Mouse (Mus musculus) B cell, adult 2 months (primary cell): ENCODE results near the gene Acoxl.

Source experiments
- DNase-seq, 2 experiments: peaks; one replicate each; pipeline ENCODE4 v3.0.0; 2022

Gene Acoxl

DNA sequence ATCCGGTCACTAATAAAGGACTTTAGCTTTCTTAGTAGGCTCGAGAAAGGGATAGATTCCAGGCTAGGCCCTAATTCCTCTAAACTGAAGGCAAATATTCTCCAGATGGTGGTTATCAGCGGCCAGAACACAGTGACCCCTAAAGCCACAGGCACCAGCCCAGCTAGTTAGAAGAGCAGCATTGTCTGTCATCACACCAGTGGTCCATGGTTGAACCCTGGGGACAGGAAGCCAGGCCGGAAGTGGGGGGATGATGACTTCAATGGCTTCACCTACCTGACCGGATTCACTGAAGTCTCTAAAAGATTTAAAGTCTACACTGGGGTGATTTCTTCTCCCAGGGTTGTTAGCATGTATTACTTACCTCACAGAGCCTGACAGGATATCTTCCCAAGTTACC is 310.9 kb downstream of the Acoxl start:
- no peak for DNase-seq

DNA sequence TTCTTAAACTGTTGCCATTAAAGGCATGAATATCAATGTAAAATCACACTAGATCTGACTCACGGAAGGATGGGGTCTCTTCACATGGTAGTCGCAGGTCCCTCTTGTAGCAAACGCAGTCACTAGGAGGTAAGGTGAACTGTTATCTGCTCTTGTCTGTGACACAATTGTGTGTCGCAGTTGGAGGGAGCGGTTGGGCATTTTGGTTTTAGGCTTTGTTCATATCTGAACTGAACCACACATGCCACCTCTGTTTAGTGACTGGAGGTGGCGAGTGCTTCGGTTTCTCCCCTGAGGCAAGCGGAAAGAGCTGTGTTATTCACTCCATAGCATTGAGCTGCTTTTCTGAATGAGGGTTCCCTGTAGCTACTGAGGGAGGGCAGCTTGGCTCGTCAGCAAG is 313.5 kb downstream of the Acoxl start:
- DNase-seq: no peak

DNA sequence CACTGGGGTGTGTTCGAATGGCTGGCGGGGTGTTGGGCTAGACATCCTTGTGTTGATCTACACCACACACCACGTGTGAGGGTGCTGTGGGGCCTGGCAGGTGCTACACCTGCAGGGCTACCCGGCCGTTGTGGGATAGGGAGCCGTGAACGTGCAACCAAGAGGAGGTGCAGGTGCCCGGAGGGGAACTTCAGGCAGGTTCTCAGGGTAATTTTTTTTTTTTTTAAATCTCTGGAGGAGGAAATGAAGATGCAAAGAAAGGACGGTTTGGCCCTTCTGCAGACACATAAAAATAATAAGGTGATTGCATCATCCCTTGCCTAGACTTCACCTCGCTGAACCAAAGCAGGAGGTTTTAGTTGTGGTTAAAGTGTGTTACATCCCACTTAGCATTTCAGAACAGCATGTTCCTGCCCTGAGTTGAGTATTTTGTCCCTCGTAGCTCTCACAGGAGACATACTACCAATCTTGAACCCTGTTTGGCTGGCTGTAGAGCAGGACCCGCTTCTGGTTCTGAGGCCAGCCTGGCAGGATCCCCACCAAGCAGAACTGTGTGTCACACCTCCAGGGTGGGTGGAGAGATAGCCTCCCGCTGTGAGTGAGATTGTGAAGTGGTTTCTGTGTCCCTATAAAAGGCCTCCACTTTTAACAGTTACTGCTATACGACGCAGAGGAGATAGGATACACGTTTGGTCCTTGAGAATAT is 314.3 kb downstream of the Acoxl start:
- DNase-seq: peak; percentile 74 to 75

DNA sequence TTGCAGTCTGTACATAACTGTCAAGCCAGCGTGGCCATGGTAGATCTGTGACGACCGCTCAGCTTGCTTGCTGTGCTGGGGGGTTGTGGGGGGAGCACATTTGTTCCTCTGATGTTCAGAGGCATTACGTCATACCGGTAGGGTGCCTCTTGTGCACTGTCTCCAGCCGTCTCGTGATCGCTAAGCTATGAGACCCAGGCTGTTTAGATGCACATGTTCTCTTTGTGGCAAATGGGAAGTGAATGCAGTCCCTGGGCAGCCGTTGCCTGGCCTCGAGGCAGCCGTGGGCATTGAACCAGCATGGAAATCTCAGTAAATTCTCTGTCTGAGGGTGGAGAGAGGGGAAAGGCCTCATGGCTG is 314.9 kb downstream of the Acoxl start:
- DNase-seq: peak; percentile 57 to 65

DNA sequence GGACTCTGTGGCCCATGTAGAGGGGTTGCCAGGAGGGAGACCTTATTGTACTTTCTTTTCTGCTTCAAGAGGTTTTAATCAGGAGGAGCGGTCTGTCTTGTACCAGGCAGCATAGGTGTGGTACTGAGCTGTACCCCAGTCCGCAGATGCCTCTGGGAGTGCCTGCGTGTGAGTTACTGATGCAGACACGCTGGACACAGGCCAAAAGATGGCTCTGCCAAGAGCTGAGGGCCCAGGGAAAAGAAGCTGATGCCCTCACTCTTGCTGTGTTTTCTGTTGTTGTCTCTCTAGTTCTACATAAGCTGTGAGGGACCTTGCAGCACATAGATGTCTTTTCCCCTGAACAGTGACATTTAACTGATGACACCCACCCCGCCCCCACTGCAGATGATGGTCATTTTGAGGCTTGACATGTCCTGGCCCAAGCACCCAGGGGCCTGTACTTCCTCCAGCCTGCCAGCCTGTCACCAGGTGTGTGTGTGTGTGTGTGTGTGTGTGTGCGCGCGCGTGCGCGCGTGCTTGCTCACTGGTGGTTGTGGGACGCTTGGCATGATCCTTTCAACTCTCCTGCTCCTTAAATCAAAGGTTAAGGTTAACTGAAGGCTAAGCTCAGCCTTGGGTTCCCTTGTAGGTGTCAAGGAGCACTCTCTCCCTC is 316.9 kb downstream of the Acoxl start:
- no peak for DNase-seq

DNA sequence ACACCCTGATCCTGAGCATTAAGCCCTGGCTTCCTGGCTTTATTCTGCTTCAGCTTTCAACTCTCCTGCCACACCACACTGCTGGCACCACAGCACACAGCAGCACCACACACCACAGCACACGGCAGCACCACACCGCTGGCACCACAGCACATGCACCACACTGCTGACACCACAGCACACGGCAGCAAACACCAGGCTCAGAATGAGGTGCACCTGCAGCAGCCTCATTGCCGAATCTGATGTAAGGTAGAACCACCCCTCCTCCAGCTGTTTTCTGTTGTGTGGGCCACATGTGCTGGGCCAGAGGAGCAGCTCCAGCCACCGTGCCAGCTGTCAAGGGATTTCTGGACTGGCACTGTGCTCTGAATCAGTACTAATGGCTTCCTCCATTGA is 317.4 kb downstream of the Acoxl start:
- no peak for DNase-seq

DNA sequence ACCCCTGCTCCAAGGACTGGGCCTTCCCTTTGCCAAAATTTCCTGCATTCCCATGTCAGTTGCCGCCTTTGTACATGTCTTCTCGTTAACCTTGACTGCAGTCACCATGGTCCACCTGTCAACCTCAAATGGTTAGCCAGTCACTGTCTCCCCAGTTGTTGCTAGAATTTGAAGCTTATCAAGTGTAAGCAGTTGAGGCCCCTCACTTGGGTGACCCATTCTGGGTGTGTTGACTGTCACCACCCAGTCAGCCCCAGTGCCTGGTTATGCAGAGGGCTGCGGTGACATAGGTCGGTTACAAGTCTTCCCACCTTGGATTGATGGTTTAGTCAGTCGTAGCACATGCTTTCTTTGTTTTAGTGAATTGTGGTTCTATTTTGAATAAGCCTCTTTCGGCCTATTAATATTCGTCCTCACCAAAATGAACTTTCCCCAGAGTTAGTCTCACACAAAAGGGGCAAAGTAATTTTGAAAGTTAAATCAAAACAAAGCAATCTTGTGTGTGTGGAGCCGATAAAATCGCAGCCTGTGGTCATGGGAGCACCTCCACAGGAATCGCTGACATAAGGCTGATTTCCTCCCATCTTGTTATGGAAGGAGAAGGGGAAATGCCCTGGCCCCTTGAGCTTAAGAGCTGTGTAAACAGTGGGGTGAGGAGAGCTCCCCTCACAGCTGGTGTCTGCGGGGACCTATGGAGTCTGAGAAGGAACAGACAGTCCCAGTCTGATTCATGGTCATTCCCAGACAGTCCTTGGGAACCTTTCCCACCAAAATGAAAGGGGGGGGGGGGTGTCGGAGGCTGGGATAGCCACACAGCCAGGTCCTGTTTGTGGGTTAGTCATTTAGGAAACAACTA is 318.1 kb downstream of the Acoxl start:
- DNase-seq: no peak

DNA sequence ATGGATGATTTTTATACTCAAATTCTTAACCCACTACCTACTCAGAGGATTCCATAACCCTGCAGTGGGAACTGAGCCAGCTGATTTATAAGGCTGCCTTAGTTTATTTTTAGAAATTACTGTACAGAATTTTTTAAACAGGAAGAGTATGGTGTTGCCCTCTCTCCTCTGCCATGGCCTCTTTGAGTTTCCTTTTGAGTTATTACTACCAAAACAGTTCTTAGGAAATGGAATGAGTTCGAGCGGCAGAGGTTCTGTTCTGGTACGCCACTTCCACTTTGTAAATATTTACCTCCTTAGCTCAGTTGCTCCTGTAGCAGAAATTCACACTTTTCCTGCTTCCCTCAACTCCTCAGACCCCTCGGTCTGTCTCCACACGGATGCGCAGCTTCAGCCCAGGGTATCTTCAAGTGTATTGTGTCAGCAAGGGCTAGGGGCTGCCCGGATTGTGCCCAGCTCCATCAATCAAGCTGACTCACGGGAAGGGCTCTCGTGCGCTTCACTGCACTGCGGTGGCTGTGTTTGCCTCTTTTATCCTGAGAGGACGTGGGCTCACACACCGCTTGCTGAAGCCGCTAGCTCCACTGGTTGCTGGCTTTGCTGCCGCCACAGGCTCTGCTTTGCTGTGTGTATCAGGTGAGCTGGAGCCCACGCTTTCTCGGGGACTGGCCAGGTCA is 320.2 kb downstream of the Acoxl start:
- no peak for DNase-seq

DNA sequence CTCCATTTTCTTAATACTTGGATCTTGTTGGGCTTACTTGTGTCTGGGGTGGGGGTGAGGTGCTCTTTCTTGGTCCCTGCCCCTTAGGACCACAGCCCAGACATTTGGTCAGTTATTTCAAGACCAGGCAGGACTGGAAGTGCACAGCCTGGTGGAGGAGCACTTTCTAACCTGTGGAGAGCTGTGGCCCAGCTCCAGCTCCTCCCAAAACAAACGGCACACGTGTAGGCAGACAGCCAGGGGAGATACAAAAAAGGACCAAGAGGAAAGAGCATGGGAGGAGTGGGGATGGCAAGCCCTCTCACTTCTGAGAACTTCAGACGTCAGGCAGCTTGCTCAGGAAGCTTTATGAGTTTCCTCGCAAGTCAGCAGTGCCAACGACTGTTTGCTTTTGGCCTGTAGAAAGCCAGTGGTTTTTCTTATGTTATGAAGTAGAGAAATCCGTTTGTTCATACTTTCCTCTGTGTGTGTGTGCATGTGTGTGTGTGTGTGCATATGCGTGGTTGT is 321.0 kb downstream of the Acoxl start:
- DNase-seq: no peak

DNA sequence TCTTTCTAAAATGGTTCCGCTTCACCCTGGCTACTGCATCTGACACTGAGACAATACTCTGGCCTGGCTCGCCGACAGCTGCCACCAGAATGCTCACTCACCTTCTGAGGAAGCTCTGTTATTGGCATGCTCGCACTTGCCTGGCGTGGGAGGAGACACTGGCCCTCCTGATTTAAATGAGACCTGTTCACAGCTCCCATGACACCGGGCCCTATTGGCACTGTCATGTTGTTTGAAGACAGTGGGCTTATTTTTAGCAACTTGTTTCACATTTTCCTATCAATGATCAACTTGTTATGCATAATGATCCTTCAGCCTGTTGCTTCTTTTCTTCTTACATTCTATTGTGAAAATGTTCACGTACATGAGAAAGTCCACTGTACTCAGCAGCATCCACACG is 324.5 kb downstream of the Acoxl start:
- no peak for DNase-seq

DNA sequence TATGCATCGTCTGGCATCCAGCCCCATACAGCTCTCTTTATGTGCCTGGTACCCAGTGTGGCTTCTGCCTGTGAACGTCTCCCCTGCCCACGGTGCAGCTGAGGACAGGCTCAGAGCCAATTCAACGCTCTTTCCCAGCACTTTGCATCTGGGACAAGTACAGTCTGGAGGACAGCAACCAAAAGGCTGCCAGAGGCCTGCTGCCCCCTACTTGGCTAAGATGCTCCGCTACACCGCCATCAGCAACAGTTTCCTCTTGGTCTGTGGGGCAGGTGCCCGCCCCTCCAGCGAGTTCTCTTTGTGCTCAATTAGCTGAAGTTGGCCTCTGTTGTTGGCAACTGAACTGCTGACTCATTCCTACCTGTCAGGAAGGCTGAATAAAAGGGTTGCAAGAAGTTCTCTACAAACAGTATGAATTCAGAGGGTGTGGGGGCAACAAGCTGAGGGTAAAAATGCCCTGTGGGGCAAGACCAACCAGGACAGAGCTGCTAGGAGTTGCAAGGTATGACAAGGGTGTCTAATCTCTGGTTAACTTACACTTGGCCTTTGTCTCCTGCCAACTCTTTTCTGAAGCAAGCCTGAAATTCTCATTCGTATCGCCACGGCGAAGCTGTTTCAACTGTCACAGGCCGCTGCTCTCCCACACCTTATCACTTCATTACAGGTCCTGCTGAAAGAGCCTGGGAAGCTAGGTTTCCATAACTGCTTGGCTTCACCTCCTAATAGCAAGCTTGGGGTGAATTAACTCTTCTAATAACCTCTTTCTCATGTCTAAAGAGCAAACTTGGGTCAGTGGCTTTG is 328.1 kb downstream of the Acoxl start:
- no peak for DNase-seq

DNA sequence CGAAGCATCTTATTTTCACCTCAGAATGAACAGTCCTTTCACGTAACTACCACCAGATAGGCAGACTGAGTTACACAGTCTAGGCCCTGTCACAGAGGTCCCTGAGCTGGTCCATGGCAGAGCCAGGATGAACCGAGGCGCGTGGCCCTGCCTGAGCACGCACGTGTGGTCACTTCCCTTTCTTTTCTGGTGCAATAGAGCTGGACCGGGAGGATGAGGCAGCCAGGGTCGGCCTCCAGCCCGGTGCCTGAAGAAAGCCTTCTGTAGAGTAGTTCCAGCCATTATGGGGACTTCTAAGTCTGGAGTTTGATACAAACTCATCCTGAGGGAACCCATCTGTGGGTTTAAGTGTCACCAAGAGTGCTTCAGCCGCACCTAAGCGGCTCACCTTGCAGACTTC is 329.3 kb downstream of the Acoxl start:
- no peak for DNase-seq

DNA sequence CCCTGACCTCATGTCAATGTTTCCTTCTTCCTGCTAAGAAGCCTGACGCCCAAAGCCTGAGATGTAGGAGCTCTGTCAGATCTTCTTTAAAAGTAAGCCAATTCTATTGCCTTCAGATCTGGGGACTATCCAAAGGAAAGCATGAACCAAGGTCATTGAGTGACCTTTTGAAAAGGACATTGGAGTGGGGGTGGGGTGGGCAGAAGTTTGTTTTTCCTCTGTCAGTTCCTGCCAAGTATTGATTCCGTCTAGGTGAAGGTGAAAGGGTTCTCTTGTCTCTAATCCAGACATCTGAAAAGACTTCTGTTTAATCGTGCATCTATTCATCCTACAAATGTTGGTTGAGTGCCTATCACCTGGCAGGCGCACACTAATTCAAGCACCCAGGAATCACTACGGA is 330.8 kb downstream of the Acoxl start:
- DNase-seq: no peak

DNA sequence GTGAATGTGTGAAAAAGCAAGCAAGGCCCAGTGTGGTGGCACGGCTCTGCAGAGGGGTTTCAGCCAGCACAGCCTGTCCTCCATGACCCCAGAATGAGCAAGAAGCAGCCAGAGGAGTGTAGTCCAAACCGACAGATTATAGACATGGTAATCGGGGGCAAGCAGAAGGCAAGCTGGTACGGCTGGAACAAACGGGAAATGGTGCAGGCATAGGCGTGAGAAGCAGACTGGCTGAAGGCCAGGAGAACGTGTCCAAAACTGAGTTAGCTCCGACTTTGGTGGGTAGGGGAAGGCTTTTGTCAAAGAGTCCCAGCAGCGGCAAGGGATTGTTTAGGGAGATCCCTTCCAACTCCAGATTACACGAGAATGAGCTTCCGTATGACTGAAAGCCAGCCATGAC is 331.3 kb downstream of the Acoxl start:
- DNase-seq: no peak

DNA sequence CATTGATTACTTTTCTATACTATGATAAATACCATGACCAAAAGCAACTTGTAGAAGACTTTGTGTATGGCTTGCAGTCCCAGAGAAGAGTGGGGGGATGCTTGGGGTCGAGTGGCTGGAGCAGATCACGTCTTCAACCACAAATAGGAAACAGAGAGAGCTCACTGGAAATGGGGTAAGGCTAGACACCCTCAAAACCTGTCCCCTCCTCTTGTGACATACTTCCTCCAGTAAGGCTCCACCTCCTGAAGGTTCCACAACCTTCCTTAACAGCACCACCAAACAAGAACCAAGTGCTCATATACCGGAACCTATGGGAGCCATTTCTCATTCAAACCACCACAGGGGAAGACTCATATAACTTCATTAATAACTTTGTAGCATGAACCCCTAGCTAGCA is 331.9 kb downstream of the Acoxl start:
- DNase-seq: no peak

DNA sequence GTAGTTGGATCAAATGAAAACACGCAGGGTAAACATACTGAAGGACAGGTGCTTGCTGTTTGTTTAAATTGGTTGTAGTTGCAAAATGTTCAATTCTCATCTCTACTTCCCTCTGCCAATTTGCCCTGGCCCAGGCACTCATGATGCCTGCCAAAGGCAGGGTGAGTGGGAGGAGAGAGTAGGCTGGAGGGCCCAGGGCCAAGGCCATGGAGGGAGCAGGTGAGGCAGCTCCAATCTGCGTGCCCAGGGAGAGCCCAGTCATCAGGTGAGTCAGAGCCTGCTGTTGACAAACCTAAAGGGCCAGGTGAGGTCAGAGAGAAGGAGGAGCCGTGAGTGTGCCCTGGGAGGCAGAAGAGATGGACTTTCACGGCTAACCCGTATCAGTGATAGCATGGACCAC is 333.6 kb downstream of the Acoxl start:
- DNase-seq: no peak
